In the genomic region with DNA sequence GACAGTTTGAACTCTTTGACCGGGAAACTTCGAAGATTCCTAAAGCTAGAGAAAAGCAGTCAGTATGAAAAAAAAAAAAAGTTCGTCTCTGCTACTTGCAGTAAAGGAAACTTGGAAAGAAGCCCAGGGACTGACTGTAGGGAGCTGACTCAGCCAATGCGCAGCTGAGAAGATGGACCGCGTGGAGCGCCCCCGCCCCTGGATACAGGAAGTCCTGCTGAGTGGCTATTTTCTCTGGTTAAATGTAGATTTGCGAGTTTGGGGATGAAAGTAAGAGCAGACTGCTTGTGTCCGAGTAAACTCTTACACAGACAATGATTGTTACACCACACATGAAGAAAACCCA, we compare ENCODE assay signal across 8 mouse cellular contexts. TPM values are rescaled to one million over a fixed set of nuclear protein-coding genes. Genes with fewer than 3 reads are reported as not detected.
DNase-seq lines count a peak whose midpoint lies in the region; ATAC-seq lines count a peak whose summit lies in the region.

No protein-coding gene starts in this region.

- no peaks in the 10 kb centered on the region for H3K9me3 ChIP-seq in intestine, embryonic 14.5 days (ENCODE audit: control insufficient read depth, low read length)

- peaks cover 30% of the 10 kb centered on the region for H3K4me1 ChIP-seq in intestine, embryonic 14.5 days (replicated peaks; ENCODE audit: control insufficient read depth, insufficient read depth, low read length)

- peak overlapping the region; percentile 91 for H3K27ac ChIP-seq in intestine, embryonic 14.5 days (ENCODE audit: low read depth)

- H3K9ac ChIP-seq in intestine, embryonic 14.5 days (ENCODE audit: low read length), result no peak overlapping the region

- peak; percentile 14 for DNase-seq in WW6 (ENCODE audit: low read depth, low spot score)
- DNase-seq in embryo, embryonic 10.5 days (ENCODE audit: low spot score), result peak; percentile 66
- peak; percentile 63 to 67 for DNase-seq in gastrocnemius, postnatal 36 days
- DNase-seq in intestine, embryonic 14.5 days (ENCODE audit: low spot score), result peak; percentile 73
- peak; percentile 47 to 82 for DNase-seq in left cerebral cortex, adult 8-10 months (ENCODE audit: low spot score in 2 of 2)
- peak; percentile 84 to 93 for DNase-seq in lung, postnatal 4 days
- DNase-seq in right cerebral cortex, postnatal 10 days (ENCODE audit: low spot score in 2 of 2), result peak; percentile 87 to 92
- DNase-seq in urinary bladder, postnatal 36 days (ENCODE audit: low spot score in 2 of 2), result peak; percentile 61 to 83

- WGBS in intestine, embryonic 14.5 days, result 7% methylated on average over 10 of the region's 10 CpGs

- no peaks in the 10 kb centered on the region for H3K36me3 ChIP-seq in intestine, embryonic 14.5 days (ENCODE audit: control insufficient read depth, insufficient read depth, low read length)

- peak overlapping the region; percentile 47 for H3K4me2 ChIP-seq in intestine, embryonic 14.5 days (ENCODE audit: low read length)

- H3K27me3 ChIP-seq in intestine, embryonic 14.5 days (replicated peaks; ENCODE audit: control insufficient read depth, insufficient read depth, low read length), result no peaks in the 10 kb centered on the region

- peak; percentile 75; the same call in 1 of the 2 replicates for ATAC-seq in intestine, embryonic 14.5 days (replicated peaks; ENCODE audit: low FRiP score, low TSS enrichment, low read depth)

- intact Hi-C loops in gastrocnemius, postnatal 36 days (cut with DNase I), result loop anchor here (5.0 kb wide), 3 partner anchors 60 to 220 kb away; a partner anchor contains a TSS

- peak overlapping the region; percentile 17 for H3K4me3 ChIP-seq in intestine, embryonic 14.5 days (ENCODE audit: low read depth, low read length)

RNA-seq across cellular contexts. Expression of a gene that starts 41.2 kb away (rescaled TPM):
- not detected for total RNA-seq in gastrocnemius, postnatal 36 days (2021)
- polyA plus RNA-seq in intestine, embryonic 14.5 days (2014; fragmentation: Nextera tagmentation; extraction: Ambion mirVana), result 0.26 TPM in 1 of 2 replicates, not detected in the other
- total RNA-seq in left cerebral cortex, adult 8-10 months (2022), result under 1 TPM in 2 of 4 experiments, not detected in 2; 0.17 to 0.32 TPM

RNA-seq across cellular contexts. Expression of a gene that starts 43.1 kb away (rescaled TPM):
- 1 to 10 TPM; 1.3 to 1.9 TPM for total RNA-seq in gastrocnemius, postnatal 36 days (2021)
- polyA plus RNA-seq in intestine, embryonic 14.5 days (2014; fragmentation: Nextera tagmentation; extraction: Ambion mirVana), result not detected in 2 replicates
- not detected for total RNA-seq in left cerebral cortex, adult 8-10 months (2022)

Comparison
In these comparisons a context has a peak if more than half of its experiments do, and no peak if none do; other contexts are left out.
1. Peak in every context shown above with its lines: DNase-seq, ATAC-seq, H3K4me3 ChIP-seq and H3K27ac ChIP-seq.
2. DNase-seq: peak in every context shown above with its lines; median percentile 90 in right cerebral cortex, postnatal 10 days; 88 in lung, postnatal 4 days; 73 in intestine, embryonic 14.5 days; 72 in urinary bladder, postnatal 36 days; 66 in embryo, embryonic 10.5 days; 65 in gastrocnemius, postnatal 36 days; 64 in left cerebral cortex, adult 8-10 months; 14 in WW6.